Mouse (Mus musculus): Measurements from ENCODE around the gene Rbms3. TPM values are rescaled to one million over a fixed set of nuclear protein-coding genes. Genes with fewer than 3 reads are reported as not detected.

Rbms3 gene
- polyA plus RNA-seq, 1 experiment from 2014 or later = 44.5 TPM

DNA sequence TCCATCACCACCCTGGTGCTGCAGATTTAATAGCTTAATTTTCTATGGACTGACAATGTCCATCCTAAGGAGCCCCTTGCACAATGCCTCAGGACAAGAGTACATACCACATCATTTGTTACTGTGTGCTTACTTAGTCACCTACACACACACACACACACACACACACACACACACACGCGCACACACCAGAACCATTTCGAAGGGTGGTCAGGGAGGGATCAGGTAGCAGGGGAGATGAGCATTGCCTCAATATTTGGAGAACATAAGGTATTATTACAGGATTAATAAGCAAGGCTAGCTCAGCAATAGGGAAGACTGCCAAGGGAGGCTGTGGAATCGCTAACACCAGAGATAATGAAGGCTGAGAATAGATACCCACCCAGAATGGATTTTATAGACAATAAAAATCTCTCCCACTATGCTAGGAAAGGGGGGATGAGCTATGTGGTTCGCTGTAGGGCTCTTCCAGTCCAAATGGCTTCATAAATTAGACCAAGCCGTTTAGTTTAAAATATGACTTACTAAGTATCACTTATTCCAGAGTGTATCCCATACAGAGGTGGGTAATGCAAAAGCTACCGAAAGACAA lies 429.6 kb downstream of the Rbms3 start:
- ATAC-seq (replicated peaks; ENCODE audit: low FRiP score, low read depth) (no peak), DNase-seq (ENCODE audit: low spot score) (no peak)
- H3K9ac ChIP-seq (ENCODE audit: low read depth, low read length) = no peak overlapping the region
- no peaks in the 10 kb centered on the region for H3K36me3 ChIP-seq (ENCODE audit: insufficient read depth, low read length)
- H3K4me1 ChIP-seq (replicated peaks; ENCODE audit: insufficient read depth, low read length) = no peaks in the 10 kb centered on the region
- no peak overlapping the region for H3K4me2 ChIP-seq (ENCODE audit: low read length)
- no peak overlapping the region for H3K4me3 ChIP-seq (replicated peaks; ENCODE audit: low read depth, low read length)
- WGBS = 84% methylated on average over 7 of the region's 7 CpGs
- TF ChIP-seq CTCF (IDR thresholded peaks at IDR 0.05; ENCODE audit: low read depth) = no peak
- no peaks in the 10 kb centered on the region for H3K27me3 ChIP-seq (ENCODE audit: insufficient read depth, low read length)
- H3K27ac ChIP-seq = no peak overlapping the region
- no peaks in the 10 kb centered on the region for H3K9me3 ChIP-seq (replicated peaks; ENCODE audit: low read length)

- H3K4me2 ChIP-seq (ENCODE audit: low read length) = no peak overlapping the region
- no peak overlapping the region for H3K4me3 ChIP-seq (replicated peaks; ENCODE audit: low read depth, low read length)
- H3K36me3 ChIP-seq (ENCODE audit: insufficient read depth, low read length) = no peaks in the 10 kb centered on the region
- no peaks in the 10 kb centered on the region for H3K27me3 ChIP-seq (ENCODE audit: insufficient read depth, low read length)
- ATAC-seq (replicated peaks; ENCODE audit: low FRiP score, low read depth) (no peak), DNase-seq (ENCODE audit: low spot score) (no peak)
- H3K9ac ChIP-seq (ENCODE audit: low read depth, low read length) = no peak overlapping the region
- peaks cover 8% of the 10 kb centered on the region; the same call in 1 of the 2 replicates for H3K4me1 ChIP-seq (replicated peaks; ENCODE audit: insufficient read depth, low read length)
- no peak for TF ChIP-seq CTCF (IDR thresholded peaks at IDR 0.05; ENCODE audit: low read depth)
- no peaks in the 10 kb centered on the region for H3K9me3 ChIP-seq (replicated peaks; ENCODE audit: low read length)
- no peak overlapping the region for H3K27ac ChIP-seq
- 89% methylated on average over 3 of the region's 3 CpGs for WGBS
These were observed 432.2 kb downstream of the Rbms3 start for GRCm38 (mm10) chr9:117197531-117197930.

- peak; percentile 73 for ATAC-seq (replicated peaks; ENCODE audit: low FRiP score, low read depth)
- H3K9me3 ChIP-seq (replicated peaks; ENCODE audit: low read length) = no peaks in the 10 kb centered on the region
- peak; percentile 88 for DNase-seq (ENCODE audit: low spot score)
- H3K27me3 ChIP-seq (ENCODE audit: insufficient read depth, low read length) = no peaks in the 10 kb centered on the region
- H3K4me3 ChIP-seq (replicated peaks; ENCODE audit: low read depth, low read length) = no peak overlapping the region
- 30% methylated on average over 14 of the region's 14 CpGs for WGBS
- H3K9ac ChIP-seq (ENCODE audit: low read depth, low read length) = no peak overlapping the region
- H3K36me3 ChIP-seq (ENCODE audit: insufficient read depth, low read length) = no peaks in the 10 kb centered on the region
- H3K4me2 ChIP-seq (ENCODE audit: low read length) = no peak overlapping the region
- peak; percentile 8; the same call in 1 of the 2 replicates for TF ChIP-seq CTCF (IDR thresholded peaks at IDR 0.05; ENCODE audit: low read depth)
- peaks cover 9% of the 10 kb centered on the region; the same call in 1 of the 2 replicates for H3K4me1 ChIP-seq (replicated peaks; ENCODE audit: insufficient read depth, low read length)
- H3K27ac ChIP-seq = peak overlapping the region; percentile 60
These were observed 436.9 kb downstream of the Rbms3 start for GRCm38 (mm10) chr9:117192565-117193540.

DNA sequence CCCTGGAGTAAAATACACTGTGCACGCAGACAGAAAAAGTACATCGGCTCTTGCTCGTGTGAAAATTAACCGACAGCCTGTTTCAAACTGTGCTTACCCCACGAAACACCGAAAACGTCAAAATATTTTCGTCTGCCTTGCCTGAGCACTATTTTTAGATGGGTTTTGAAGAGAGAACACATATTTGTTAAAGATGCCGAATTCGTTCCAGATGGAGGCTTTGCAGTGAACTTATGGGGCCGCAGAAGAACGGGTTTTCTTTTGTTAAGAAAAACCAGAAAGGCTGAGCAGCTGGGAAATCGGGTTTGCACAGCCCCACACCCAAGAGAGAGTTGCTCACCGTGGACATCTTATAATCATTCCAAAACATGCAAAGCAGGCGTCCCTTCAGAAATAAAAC lies 437.6 kb downstream of the Rbms3 start:
- H3K36me3 ChIP-seq (ENCODE audit: insufficient read depth, low read length) = no peaks in the 10 kb centered on the region
- H3K4me1 ChIP-seq (replicated peaks; ENCODE audit: insufficient read depth, low read length) = peaks cover 9% of the 10 kb centered on the region; the same call in 1 of the 2 replicates
- H3K9ac ChIP-seq (ENCODE audit: low read depth, low read length) = no peak overlapping the region
- no peaks in the 10 kb centered on the region for H3K27me3 ChIP-seq (ENCODE audit: insufficient read depth, low read length)
- DNase-seq (ENCODE audit: low spot score) (no peak), ATAC-seq (replicated peaks; ENCODE audit: low FRiP score, low read depth) (no peak)
- no peak overlapping the region for H3K4me2 ChIP-seq (ENCODE audit: low read length)
- 61% methylated on average over 15 of the region's 15 CpGs for WGBS
- peak overlapping the region; percentile 60; the same call in 1 of the 2 replicates for H3K27ac ChIP-seq
- H3K9me3 ChIP-seq (replicated peaks; ENCODE audit: low read length) = no peaks in the 10 kb centered on the region
- no peak overlapping the region for H3K4me3 ChIP-seq (replicated peaks; ENCODE audit: low read depth, low read length)
- no peak for TF ChIP-seq CTCF (IDR thresholded peaks at IDR 0.05; ENCODE audit: low read depth)

GRCm38 (mm10) chr9:117188406-117188805 lies 441.3 kb downstream of the Rbms3 start:
- Histone ChIP-seq H3K4me2 (ENCODE audit: low read length) (no peak overlapping the region), H3K4me1 (replicated peaks; ENCODE audit: insufficient read depth, low read length) (peaks cover 6% of the 10 kb centered on the region; the same call in 1 of the 2 replicates), H3K27me3 (ENCODE audit: insufficient read depth, low read length) (no peaks in the 10 kb centered on the region), H3K27ac (no peak overlapping the region), H3K4me3 (replicated peaks; ENCODE audit: low read depth, low read length) (no peak overlapping the region), H3K9ac (ENCODE audit: low read depth, low read length) (no peak overlapping the region), H3K36me3 (ENCODE audit: insufficient read depth, low read length) (no peaks in the 10 kb centered on the region), H3K9me3 (replicated peaks; ENCODE audit: low read length) (no peaks in the 10 kb centered on the region)
- DNase-seq (ENCODE audit: low spot score) = no peak
- ATAC-seq (replicated peaks; ENCODE audit: low FRiP score, low read depth) = no peak
- WGBS = 86% methylated on average over 3 of the region's 3 CpGs
- TF ChIP-seq CTCF (IDR thresholded peaks at IDR 0.05; ENCODE audit: low read depth) = no peak

Data from kidney, postnatal 0 days (tissue).